Mouse (Mus musculus): ENCODE measurements around the gene Zmym2. TPM values are rescaled to one million over a fixed set of nuclear protein-coding genes. Genes with fewer than 3 reads are reported as not detected.

Gene Zmym2
- polyA plus RNA-seq, 1 experiment from 2014 or later: 7.6 TPM

DNA sequence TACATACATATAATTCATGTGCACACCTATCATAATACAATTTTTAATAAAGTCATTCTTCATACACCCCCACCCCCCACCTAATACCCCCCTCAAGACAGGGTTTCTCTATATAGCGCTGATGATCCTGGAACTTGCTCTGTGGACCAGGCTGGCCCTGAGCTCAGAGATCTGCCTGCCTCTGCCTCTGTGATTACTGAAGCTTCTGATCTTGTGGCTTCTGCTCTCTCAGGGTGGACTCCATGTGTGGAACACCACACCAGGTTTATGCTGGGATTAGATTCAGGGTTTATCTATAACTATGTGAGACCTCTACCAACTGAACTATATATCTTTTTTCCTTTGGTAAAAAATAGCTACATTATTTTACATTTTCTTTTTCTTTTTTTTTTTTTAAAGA lies 10.1 kb downstream of the Zmym2 start:
- Histone ChIP-seq H3K36me3 (ENCODE audit: control insufficient read depth, insufficient read depth) (no peaks in the 10 kb centered on the region), H3K4me2 (ENCODE audit: low read depth, low read length) (no peak overlapping the region), H3K27me3 (ENCODE audit: control insufficient read depth, insufficient read depth, low read depth, low read length) (no peaks in the 10 kb centered on the region), H3K27ac (ENCODE audit: low read length) (no peak overlapping the region), H3K4me3 (ENCODE audit: low read depth, low read length) (no peak overlapping the region), H3K9ac (ENCODE audit: low read depth, low read length) (no peak overlapping the region), H3K9me3 (replicated peaks; ENCODE audit: control insufficient read depth, low read length) (no peaks in the 10 kb centered on the region), H3K4me1 (ENCODE audit: control insufficient read depth, low read depth, low read length) (peaks cover 4% of the 10 kb centered on the region)
- WGBS (ENCODE audit: insufficient replicate concordance): 100% methylated on average over 1 of the region's 1 CpGs
- ATAC-seq (ENCODE audit: low read depth): no peak

DNA sequence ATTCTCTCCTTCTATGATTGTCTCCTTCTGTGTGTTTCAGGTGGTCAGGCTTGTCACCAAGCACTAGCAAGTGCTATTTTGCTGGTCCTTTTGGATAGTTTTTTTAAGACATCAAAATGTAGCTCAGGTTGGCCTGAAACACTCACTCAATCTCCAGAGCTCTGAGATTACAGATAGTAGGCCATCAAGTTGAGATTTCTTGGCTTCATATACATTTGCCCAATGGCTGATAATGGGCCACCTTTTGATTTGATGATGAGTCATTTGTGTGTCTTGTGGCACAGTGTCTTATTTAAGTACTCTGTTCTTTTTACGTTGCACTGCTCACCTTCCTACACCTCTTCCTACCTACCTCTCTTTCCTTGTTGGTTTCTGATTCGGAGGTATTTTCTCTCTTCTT lies 11.0 kb downstream of the Zmym2 start:
- Histone ChIP-seq H3K9ac (ENCODE audit: low read depth, low read length) (no peak overlapping the region), H3K27me3 (ENCODE audit: control insufficient read depth, insufficient read depth, low read depth, low read length) (no peaks in the 10 kb centered on the region), H3K4me3 (ENCODE audit: low read depth, low read length) (no peak overlapping the region), H3K27ac (ENCODE audit: low read length) (no peak overlapping the region), H3K4me1 (ENCODE audit: control insufficient read depth, low read depth, low read length) (peaks cover 4% of the 10 kb centered on the region), H3K4me2 (ENCODE audit: low read depth, low read length) (no peak overlapping the region), H3K36me3 (ENCODE audit: control insufficient read depth, insufficient read depth) (no peaks in the 10 kb centered on the region), H3K9me3 (replicated peaks; ENCODE audit: control insufficient read depth, low read length) (no peaks in the 10 kb centered on the region)
- ATAC-seq (ENCODE audit: low read depth): no peak
- WGBS (ENCODE audit: insufficient replicate concordance): 77% methylated on average over 2 of the region's 2 CpGs

DNA sequence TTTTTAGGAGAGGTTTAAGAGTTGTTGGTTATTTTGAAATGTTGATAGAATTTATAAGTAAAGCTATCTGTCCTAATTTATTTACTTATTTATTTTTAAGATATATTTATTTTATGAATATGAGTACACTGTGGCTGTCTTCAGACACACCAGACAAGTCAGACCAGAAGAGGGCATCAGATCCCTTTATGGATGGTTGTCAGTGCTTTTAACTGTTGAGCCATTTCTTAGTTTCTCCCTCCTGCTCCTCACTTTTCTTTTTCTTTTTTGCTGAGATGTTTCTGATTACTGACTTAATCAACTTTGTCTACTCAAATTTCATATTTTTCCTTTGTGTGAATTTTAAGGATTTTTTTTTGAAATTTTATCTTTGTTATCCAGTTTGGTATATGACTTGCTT lies 13.2 kb downstream of the Zmym2 start:
- H3K27me3 ChIP-seq (ENCODE audit: control insufficient read depth, insufficient read depth, low read depth, low read length): no peaks in the 10 kb centered on the region
- no peaks in the 10 kb centered on the region for H3K9me3 ChIP-seq (replicated peaks; ENCODE audit: control insufficient read depth, low read length)
- H3K4me1 ChIP-seq (ENCODE audit: control insufficient read depth, low read depth, low read length): no peaks in the 10 kb centered on the region; the same call in 1 of the 2 replicates
- no peak overlapping the region for H3K27ac ChIP-seq (ENCODE audit: low read length)
- no peak for ATAC-seq (ENCODE audit: low read depth)
- H3K36me3 ChIP-seq (ENCODE audit: control insufficient read depth, insufficient read depth): peaks cover 3% of the 10 kb centered on the region; the same call in 1 of the 2 replicates
- no peak overlapping the region for H3K4me2 ChIP-seq (ENCODE audit: low read depth, low read length)
- H3K9ac ChIP-seq (ENCODE audit: low read depth, low read length): no peak overlapping the region
- no peak overlapping the region for H3K4me3 ChIP-seq (ENCODE audit: low read depth, low read length)

DNA sequence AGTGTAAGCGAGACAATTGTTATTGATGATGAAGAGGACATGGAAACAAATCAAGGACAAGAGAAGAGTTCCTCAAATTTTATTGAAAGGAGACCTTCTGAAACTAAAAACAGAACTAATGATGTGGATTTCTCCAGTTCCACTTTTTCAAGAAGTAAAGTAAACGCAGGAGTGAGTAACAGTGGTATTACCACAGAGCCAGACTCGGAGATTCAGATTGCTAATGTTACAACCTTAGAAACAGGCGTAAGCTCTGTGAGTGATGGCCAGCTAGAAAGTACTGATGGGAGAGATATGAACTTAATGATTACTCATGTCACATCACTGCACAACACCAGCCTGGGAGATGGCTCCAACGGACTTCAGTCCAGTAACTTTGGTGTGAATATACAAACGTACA lies 16.6 kb downstream of the Zmym2 start:
- H3K9me3 ChIP-seq (replicated peaks; ENCODE audit: control insufficient read depth, low read length): no peaks in the 10 kb centered on the region
- no peak overlapping the region for H3K9ac ChIP-seq (ENCODE audit: low read depth, low read length)
- ATAC-seq (ENCODE audit: low read depth): no peak
- 74% methylated on average over 6 of the region's 6 CpGs for WGBS (ENCODE audit: insufficient replicate concordance)
- no peak overlapping the region for H3K4me3 ChIP-seq (ENCODE audit: low read depth, low read length)
- no peaks in the 10 kb centered on the region; the same call in 1 of the 2 replicates for H3K4me1 ChIP-seq (ENCODE audit: control insufficient read depth, low read depth, low read length)
- no peak overlapping the region for H3K27ac ChIP-seq (ENCODE audit: low read length)
- H3K4me2 ChIP-seq (ENCODE audit: low read depth, low read length): no peak overlapping the region
- H3K36me3 ChIP-seq (ENCODE audit: control insufficient read depth, insufficient read depth): peaks cover 3% of the 10 kb centered on the region
- no peaks in the 10 kb centered on the region for H3K27me3 ChIP-seq (ENCODE audit: control insufficient read depth, insufficient read depth, low read depth, low read length)

DNA sequence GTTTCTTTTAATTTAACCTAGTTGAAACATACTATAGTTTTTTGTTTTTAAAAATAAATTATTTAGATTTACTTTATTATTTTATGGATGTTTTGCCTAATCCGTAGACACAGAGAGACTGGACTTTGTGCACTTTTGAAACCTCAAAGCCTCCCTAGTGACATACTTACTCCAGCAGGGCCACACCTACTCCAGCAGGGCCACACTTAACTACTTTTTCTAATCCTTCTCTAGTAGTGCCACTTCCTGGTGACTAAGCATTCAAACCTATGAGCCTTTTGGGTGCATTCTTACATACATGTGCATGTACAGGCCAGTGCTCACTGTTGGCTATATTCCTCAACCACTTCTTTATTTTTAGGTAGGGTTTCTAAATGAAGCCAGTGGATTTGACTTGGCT lies 19.2 kb downstream of the Zmym2 start:
- ATAC-seq (ENCODE audit: low read depth): no peak
- no peaks in the 10 kb centered on the region for H3K9me3 ChIP-seq (replicated peaks; ENCODE audit: control insufficient read depth, low read length)
- no peaks in the 10 kb centered on the region; the same call in 1 of the 2 replicates for H3K4me1 ChIP-seq (ENCODE audit: control insufficient read depth, low read depth, low read length)
- peaks cover 3% of the 10 kb centered on the region for H3K36me3 ChIP-seq (ENCODE audit: control insufficient read depth, insufficient read depth)
- H3K27me3 ChIP-seq (ENCODE audit: control insufficient read depth, insufficient read depth, low read depth, low read length): no peaks in the 10 kb centered on the region
- no peak overlapping the region for H3K4me2 ChIP-seq (ENCODE audit: low read depth, low read length)
- WGBS (ENCODE audit: insufficient replicate concordance): 72% methylated on average over 1 of the region's 1 CpGs
- no peak overlapping the region for H3K9ac ChIP-seq (ENCODE audit: low read depth, low read length)
- H3K27ac ChIP-seq (ENCODE audit: low read length): no peak overlapping the region
- no peak overlapping the region for H3K4me3 ChIP-seq (ENCODE audit: low read depth, low read length)

DNA sequence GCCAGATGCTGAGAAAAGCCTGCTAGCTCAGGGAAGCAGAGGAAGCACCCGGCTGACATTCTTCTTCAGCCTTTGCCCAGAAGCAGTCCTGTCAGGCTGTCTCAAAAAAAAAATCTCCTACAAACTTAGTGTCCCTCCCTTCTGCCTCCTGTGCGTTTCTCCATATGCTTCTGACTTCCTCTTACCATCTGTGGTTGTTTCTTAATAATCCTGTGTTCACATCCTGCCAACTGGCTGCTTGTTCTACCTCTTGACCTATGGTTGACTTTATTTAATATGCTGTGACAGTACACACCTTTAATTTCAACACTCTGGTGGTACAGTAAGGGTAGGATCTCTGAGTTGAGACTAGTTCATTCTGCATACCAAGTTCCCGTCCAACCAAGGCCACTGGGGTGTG lies 32.1 kb downstream of the Zmym2 start:
- no peak overlapping the region for H3K4me3 ChIP-seq (ENCODE audit: low read depth, low read length)
- ATAC-seq (ENCODE audit: low read depth): no peak
- no peaks in the 10 kb centered on the region for H3K4me1 ChIP-seq (ENCODE audit: control insufficient read depth, low read depth, low read length)
- H3K9ac ChIP-seq (ENCODE audit: low read depth, low read length): no peak overlapping the region
- H3K27ac ChIP-seq (ENCODE audit: low read length): no peak overlapping the region
- no peaks in the 10 kb centered on the region; the same call in 1 of the 2 replicates for H3K36me3 ChIP-seq (ENCODE audit: control insufficient read depth, insufficient read depth)
- no peaks in the 10 kb centered on the region for H3K27me3 ChIP-seq (ENCODE audit: control insufficient read depth, insufficient read depth, low read depth, low read length)
- no peaks in the 10 kb centered on the region for H3K9me3 ChIP-seq (replicated peaks; ENCODE audit: control insufficient read depth, low read length)
- 44% methylated on average over 3 of the region's 3 CpGs for WGBS (ENCODE audit: insufficient replicate concordance)
- H3K4me2 ChIP-seq (ENCODE audit: low read depth, low read length): no peak overlapping the region

DNA sequence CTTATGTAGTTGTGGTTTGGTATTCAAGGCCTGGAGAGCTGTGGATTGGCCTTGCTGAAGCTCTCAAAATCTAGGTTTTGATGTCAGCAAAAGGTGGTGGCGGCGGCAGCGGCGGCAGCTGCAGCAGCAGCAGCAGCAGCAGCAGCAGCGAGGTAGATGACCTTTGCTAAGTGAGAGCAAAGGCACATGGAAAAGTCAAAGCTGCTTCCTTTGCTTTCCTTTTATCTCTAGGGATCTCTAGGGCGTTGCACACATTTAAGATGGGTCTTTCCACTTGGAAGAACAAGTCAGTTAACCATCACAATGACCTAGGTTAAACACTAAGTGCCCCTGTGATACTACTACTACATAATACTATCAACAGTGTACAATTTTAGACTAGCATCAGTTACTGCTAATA lies 49.0 kb downstream of the Zmym2 start:
- no peaks in the 10 kb centered on the region for H3K9me3 ChIP-seq (replicated peaks; ENCODE audit: control insufficient read depth, low read length)
- H3K27me3 ChIP-seq (ENCODE audit: control insufficient read depth, insufficient read depth, low read depth, low read length): no peaks in the 10 kb centered on the region
- no peak overlapping the region for H3K9ac ChIP-seq (ENCODE audit: low read depth, low read length)

DNA sequence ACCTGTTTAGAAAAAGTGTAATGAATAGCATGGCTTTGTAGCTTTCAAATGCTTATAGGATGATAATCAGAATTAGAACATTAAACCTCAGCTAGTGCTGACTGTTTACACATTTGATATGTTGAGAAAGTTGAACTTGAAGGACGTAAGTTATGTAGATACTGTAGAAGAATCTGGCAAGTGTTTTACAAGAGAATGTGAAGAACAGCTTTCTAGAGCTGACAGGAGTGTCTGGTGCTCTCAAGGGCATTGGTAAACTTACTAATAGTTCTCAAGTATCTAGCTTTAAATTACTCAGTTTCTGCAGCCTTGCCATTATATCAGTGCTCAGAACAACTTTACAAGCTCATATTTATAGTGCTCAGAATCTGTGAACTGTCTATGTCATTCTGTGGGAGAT lies 53.5 kb downstream of the Zmym2 start:
- H3K9me3 ChIP-seq (replicated peaks; ENCODE audit: control insufficient read depth, low read length): no peaks in the 10 kb centered on the region
- 69% methylated on average over 1 of the region's 1 CpGs for WGBS (ENCODE audit: insufficient replicate concordance)
- ATAC-seq (ENCODE audit: low read depth): no peak
- H3K4me1 ChIP-seq (ENCODE audit: control insufficient read depth, low read depth, low read length): no peaks in the 10 kb centered on the region
- no peak overlapping the region for H3K9ac ChIP-seq (ENCODE audit: low read depth, low read length)
- no peak overlapping the region for H3K27ac ChIP-seq (ENCODE audit: low read length)
- H3K4me3 ChIP-seq (ENCODE audit: low read depth, low read length): no peak overlapping the region
- H3K4me2 ChIP-seq (ENCODE audit: low read depth, low read length): no peak overlapping the region
- H3K27me3 ChIP-seq (ENCODE audit: control insufficient read depth, insufficient read depth, low read depth, low read length): no peaks in the 10 kb centered on the region
- peaks cover 13% of the 10 kb centered on the region for H3K36me3 ChIP-seq (ENCODE audit: control insufficient read depth, insufficient read depth)

More for the DNA sequence above, 49.0 kb downstream of the Zmym2 start:
- ATAC-seq (ENCODE audit: low read depth): no peak
- H3K4me2 ChIP-seq (ENCODE audit: low read depth, low read length): no peak overlapping the region
- peaks cover 3% of the 10 kb centered on the region; the same call in 1 of the 2 replicates for H3K36me3 ChIP-seq (ENCODE audit: control insufficient read depth, insufficient read depth)
- H3K4me1 ChIP-seq (ENCODE audit: control insufficient read depth, low read depth, low read length): no peaks in the 10 kb centered on the region
- WGBS (ENCODE audit: insufficient replicate concordance): 86% methylated on average over 6 of the region's 6 CpGs
- H3K4me3 ChIP-seq (ENCODE audit: low read depth, low read length): no peak overlapping the region
- H3K27ac ChIP-seq (ENCODE audit: low read length): no peak overlapping the region

DNA sequence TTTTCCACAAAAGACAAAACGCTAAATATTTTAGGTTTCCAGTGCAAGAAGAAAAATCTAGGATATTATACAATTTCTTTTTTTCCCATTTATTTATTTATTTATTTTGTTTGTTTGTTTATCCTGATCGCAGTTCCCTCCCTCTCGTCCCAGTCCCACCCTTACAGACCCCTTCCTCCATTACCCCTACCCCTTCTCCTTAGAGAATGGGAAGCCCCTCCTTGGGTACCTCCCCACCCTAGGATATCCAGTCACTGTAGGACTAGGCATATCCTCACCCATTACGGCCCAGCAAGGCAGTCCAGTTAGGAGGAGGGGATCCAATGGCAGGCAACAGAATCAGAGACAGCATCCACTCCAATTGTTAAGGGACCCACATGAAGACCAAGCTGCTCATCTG lies 66.5 kb downstream of the Zmym2 start:
- H3K27ac ChIP-seq (ENCODE audit: low read length): no peak overlapping the region
- no peak overlapping the region for H3K9ac ChIP-seq (ENCODE audit: low read depth, low read length)
- peaks cover 11% of the 10 kb centered on the region; the same call in 1 of the 2 replicates for H3K36me3 ChIP-seq (ENCODE audit: control insufficient read depth, insufficient read depth)
- no peak overlapping the region for H3K4me2 ChIP-seq (ENCODE audit: low read depth, low read length)
- H3K27me3 ChIP-seq (ENCODE audit: control insufficient read depth, insufficient read depth, low read depth, low read length): no peaks in the 10 kb centered on the region
- no peak for ATAC-seq (ENCODE audit: low read depth)
- no peak overlapping the region for H3K4me3 ChIP-seq (ENCODE audit: low read depth, low read length)
- peaks cover 3% of the 10 kb centered on the region; the same call in 1 of the 2 replicates for H3K4me1 ChIP-seq (ENCODE audit: control insufficient read depth, low read depth, low read length)
- WGBS (ENCODE audit: insufficient replicate concordance): 81% methylated on average over 4 of the region's 4 CpGs
- H3K9me3 ChIP-seq (replicated peaks; ENCODE audit: control insufficient read depth, low read length): no peaks in the 10 kb centered on the region
